Mouse (Mus musculus): ENCODE data around the gene Serpinf2. TPM values are rescaled to one million over a fixed set of nuclear protein-coding genes. Genes with fewer than 3 reads are reported as not detected.

The Serpinf2 gene
- total RNA-seq (2021), result 6.8 and 123 TPM in 2 replicates
- long read RNA-seq, experiment 1, transcript Serpinf2-201 (10 exons, 2,192 nt), result major isoform, 5 of 8 reads
- long read RNA-seq, experiment 1, partial matches to known transcripts, result 0 of 8 reads
- long read RNA-seq, experiment 1, other reads (novel, unspliced or antisense), result 3 of 8 reads
- long read RNA-seq, experiment 2, transcript Serpinf2-201 (10 exons, 2,192 nt), result major isoform, 145 of 189 reads
- long read RNA-seq, experiment 2, partial matches to known transcripts, result 10 of 189 reads
- long read RNA-seq, experiment 2, other reads (novel, unspliced or antisense), result 33 of 189 reads

DNA sequence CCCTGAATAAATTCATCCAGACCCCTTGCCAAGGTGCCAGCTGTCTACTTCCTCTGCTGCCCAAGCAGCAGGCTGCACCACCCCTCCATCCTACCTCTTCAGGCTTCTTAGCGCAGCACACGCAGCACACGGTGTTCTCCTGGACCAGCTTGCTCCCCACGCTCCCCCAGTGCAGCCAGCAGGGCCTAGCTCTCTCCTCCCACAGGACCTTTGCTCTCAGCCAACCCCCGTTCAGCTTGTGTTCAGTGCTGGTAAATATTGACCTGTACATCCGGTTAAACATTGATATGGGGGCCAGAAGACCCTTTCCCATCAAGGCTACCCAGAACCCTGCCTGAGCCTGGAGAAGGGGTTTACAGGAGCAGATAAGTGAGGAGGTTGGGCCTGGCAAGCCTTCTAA is at the start of gene Serpinf2:
TSS of gene Serpinf2 (minus strand) at position 229 of the 400 bp plus-strand sequence.
- no peak for DNase-seq

DNA sequence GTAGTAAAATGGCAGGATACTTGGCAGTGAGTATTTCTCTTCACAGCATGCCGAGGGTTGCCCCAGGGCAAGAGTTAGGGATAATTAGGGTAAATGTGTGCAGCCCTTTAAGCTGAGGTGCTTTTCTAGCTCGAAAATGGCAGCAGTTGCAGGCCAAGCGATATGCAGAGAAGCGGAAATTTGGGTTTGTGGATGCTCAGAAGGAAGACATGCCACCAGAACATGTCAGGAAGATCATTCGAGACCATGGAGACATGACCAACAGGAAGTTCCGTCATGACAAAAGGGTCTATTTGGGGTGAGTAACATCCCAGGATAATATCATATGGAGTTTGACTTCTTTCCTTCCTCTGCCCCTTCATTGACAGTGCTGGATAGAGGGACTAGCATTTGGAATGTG is 48.1 kb upstream of the Serpinf2 start:
- DNase-seq, result no peak

DNA sequence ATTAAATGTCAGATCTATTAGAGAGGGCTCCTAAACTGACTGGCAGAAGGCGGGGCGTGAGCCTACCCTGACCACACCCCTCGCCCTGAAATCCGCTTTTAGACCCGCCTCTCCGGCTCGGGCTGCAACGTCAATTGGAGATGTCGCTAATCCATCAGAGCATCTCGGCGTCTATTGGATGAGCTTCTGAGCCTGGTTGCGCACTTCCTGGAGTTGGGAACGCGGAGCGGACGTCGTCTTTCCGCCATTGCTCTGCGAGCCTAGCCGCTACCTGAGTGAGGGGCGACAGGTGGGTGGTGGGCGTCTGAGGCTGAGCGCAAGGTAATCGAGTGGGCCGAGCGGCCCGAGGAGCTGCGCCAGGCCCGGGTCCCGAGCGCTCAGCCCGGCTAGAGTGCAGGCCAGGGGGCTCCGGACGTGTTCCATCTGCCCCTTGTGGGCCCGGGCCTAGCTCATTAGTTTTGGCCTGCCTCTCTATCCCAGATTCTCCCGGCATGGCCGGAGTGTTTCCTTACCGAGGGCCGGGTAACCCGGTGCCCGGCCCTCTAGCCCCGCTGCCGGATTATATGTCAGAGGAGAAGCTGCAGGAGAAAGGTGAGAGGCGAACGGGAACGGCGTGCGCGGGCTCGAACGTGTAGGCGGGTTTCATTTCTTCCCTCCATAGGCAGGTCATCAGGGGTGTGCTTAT is 47.4 kb upstream of the Serpinf2 start, which contains the start of gene Prpf8:
TSS of gene Prpf8 (plus strand) at position 216 of the 685 bp plus-strand sequence.
- DNase-seq, result peak; percentile 97

DNA sequence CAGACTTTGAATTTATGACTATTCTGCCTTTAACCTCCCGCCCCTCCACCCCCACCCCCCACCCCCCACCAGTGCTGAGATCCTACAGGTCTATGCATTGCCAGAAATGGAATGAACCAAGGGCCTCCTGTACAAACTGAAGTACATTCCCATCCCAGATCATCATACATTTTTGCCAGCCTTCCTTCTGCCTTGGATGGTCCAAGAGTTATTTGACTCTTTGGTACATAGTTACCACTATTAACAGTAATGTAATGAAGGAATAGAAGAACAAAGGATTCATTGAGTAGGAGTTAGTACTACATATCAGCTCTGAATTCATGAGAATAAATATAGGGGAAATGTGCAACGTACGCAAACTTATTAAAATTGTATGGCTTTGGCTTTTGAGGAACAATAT is 46.8 kb upstream of the Serpinf2 start:
- DNase-seq, result no peak

DNA sequence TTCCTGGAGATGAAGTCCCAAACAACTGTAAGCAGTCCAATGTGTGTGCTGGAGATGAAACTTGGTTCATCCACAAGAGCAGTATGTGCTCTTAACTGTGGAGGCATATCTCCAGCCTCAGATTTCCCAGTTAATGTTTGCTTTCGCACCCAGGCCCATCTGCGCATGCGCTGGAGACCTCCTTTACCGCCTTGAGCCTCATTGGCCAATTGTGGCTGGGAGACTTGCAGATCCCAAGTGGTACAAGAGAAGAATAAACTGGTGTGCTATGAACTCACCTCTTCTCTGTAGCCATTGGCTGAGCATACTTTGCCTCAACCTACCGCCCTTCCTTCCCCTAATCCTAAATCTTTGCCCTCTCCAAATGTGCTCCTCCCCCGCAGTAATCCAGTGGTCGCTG is 34.0 kb upstream of the Serpinf2 start:
- DNase-seq, result no peak

DNA sequence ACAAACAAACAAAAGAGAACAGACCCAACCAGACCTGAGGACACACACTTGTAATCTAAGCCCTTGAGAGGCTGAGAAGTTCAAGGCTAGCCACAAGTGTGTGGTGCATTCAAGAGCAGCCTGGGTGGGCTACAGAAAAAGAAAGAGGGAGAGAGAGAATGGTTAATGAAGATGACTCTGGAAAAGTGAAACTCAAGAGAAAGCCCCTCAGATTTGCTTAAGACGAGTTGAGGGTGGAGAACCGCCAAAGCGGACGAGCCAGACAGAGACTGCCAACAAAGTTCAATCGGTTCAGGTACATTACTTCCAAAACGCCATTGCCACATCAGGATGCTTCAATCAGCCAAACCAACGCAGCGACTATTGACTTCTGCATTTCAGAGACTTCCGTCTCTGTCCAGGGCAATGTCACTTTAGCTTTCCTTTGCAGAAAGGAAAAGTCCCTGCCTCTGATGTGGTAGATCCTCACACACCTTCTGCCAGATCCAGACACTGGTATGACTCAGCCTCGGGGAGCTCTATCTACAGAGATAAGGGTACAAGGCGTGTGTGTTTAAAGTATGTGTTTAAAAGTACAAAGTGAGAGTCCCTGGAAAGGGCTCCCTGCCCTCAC is 33.2 kb upstream of the Serpinf2 start:
- no peak for DNase-seq

DNA sequence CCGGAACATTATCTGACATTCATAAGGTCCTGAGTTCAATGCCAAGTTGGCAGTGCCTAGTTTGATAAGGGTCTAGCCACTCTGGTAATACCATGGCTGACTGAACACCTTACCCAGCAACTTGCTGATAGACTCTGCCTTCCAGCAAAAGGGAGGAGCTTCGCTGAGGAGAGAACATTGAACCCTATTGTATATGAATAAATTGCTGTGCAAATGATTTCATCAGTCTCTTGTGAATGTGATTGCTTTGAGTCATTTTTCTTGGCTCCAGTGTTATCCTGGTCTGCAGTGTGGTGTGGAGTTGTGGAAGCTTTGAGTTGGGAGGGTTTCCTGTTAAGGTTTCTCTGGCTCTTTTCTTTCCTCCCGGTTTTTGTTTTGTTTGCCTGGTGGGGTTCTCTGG is 31.3 kb upstream of the Serpinf2 start:
- no peak for DNase-seq

DNA sequence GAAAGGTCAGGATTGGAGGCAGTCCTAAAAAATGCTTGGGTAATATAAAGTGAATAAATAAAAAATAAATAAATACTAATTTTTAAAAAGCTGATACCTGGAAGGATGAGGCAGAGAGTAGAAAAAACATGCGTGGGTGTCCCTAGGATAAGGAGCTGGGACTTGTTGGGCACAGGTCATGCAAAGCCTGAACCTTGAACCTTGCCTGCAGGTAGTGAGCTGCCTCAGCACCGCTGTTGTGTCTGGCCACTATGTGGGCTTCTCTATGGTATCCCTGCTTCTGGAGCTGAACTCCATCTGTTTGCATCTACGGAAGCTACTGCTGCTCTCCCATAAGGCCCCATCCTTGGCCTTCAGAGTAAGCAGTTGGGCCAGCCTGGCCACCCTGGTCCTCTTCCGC is 29.9 kb upstream of the Serpinf2 start:
- DNase-seq, result no peak

DNA sequence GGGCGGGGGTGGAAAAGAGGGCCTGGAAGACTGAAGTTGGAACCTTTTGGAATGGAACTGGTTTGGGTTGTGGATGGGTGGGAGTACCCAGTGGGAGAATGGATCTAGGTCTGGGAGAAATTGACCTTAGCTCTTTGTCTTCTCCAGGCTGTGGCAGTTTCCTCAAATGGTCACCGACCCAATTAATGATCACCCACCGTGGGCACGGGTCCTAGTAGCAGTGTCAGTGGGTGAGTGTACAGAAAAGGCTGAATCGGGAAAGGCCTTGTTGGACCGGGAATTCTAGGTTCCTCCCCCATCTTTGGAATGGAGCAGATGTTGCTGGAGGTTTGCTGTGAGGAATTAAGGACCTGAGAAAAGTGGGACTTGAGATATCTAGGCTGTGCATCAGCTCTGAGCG is 29.0 kb upstream of the Serpinf2 start:
- no peak for DNase-seq

DNA sequence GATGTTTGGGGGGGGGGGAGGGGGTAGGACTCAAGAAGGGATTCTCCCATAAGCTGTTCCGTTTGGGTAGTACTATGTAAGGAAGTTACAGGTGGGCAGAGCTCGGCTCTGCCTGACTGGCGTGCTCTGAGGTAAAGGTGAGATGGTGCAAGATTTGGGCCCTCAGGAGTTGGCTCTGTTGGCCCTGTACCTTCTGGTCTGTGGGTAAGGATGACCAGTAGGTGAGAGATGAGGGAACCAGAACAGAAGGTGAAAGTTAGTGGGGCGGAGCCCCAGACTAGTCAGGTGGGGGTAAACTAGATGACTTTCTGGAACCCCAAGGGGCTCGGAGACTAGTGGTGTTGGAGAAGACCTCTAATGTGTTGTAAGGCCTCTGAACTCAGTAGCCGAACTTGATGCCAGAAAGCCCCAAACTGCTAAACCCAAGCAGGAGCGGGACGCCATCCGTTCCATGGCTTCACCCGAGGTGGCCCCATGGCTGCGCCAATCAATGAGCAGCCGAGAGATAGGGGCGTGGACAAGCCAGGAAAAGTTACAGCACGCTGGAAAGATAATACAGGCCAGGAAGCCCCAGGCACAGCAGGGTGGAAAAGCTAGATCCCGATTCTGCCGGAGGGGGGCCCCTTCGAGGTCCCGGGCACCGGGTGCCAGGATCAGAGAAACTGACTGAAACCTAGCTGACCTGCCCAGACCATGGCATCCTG is 28.3 kb upstream of the Serpinf2 start:
- peak; percentile 91 for DNase-seq

DNA sequence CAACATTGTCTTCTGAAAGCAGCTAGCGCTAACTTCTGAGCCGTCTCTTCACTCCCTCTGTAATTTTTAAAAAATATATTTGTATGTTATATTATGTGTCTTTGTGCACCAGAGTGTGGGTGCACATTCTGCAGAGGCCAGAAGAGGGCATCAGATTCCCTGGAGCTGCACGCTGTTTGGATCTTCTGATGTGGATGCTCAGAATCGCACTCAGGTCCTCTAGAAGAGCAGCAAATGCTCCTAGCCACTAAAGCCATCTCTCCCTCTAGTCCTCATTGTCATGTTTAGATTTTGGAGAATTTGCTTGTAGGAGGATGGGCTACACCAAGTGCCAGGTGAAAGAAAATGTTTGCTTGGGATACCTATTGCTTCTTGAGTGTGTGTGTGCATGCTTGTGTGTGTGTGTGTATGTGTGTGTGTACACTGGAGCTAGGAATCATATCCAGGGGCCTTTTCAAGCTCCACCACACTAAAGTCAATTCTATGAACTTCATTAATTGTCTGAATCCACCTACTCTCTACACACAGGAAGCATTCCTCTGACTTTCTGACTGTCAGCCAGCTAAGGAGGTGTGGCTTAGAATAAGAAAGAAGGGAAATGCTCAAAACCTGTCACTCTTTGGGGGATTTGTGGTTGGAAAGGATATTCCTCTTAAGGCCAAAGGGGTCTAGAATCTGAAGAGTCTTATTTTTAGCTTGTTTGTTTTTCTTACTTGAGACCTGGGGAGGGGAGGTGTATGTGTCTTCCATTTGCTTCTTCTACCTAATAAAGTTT is 27.5 kb upstream of the Serpinf2 start:
- DNase-seq, result no peak

DNA sequence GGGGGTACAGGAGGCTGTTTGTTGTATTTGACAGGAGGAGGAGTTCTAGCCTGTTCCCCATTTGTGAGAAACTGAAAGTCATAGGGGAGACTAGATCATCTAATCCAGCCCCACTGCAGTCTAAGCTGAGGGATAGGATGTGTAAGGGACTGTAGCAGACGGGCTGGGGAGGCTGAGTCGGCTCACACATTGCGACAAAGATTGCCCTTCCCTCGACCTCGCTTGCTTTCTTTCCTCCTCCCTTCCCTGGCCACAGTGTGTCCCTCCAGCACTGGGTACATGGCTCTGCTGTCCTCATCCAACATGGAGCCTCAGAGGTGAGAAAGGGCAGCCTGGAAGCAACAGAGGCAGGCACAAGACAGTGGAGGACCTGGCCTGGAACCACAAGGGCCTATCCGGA is 25.7 kb upstream of the Serpinf2 start:
- DNase-seq, result no peak

DNA sequence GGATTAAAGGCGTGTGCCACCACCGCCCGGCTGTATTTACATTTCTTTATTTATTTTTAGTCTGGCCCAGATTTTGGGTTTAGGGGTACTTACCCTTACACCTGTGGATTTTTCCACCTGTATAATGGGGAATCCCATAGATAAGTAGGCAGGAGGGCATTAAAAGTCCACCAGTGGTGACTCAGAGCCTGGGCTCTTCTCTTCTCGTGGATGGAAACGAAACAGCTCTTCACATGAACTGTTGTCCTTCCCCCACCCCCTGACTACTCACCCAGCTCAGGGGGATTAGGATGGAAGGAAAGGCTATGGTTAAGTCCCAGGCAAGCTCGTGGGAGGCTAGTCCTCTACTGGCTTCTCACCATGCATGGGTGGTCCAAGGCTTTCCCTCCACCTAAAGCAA is 25.0 kb upstream of the Serpinf2 start:
- DNase-seq, result no peak

DNA sequence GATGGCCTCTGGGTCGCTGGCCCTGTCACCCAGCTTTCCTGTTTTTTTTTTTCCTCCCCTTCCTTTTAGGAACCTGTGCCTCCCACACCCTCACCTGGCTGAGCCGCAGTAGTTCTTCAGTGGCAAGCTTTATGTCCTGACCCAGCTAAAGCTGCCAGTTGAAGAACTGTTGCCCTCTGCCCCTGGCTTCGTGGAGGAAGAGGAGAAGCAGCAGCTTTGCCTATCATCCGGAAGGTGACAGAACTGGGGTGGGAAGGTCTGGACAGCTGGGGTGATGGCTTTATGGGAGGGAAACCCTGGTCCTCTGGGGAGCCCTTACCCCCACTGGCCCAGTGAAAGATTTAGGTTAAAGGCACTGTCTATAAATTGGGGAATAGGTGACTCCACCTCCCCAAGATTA is 24.2 kb upstream of the Serpinf2 start:
- no peak for DNase-seq

DNA sequence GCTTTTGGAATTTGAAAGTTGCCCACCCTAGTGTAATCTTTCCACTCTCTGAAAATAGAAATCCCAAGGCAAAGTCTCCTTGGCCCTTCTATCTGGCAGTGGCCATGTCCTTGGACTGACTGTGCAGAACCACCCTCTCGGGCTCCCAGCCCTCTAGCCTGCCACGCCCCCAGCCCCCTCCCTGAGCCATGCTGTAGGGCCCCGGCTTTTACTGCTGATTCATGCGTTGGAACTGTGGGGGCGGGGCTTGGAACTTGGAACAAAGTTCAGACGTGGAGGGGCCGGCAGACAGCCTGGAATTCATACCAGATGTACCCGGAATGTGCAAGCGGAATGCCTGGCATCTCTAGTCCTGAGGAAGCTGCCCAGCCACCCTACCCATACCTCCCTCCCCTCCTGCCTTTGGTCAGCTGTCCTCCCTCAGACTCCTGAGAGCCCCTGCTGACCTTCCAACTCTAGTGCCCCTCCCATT is 23.5 kb upstream of the Serpinf2 start:
- peak; percentile 98 for DNase-seq

DNA sequence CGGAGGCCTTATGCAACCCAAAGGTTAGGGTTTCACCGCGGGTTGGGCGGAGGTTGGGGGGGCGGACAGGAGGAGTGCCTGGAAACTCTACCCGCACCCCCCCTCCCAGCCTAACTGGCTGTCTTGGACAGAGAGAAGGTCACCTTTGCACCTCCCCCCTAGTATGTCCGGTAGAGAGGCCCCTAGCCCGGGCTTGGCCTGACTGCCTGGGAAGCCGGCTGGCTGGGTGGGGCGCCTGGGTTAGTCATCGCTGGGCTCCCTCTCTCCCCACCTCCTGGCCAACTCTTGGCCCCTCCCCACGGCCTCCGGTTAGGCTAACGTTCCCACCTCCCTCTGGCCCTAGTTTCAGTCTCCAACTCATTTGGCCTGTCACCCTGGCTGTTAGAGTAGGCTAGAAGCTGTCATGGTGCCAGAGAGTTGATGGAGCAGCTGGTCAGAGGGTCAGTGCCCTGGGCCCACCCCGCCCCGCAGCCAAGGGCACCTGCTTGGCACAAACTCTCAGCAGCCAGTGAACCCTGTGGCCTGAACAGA is 22.9 kb upstream of the Serpinf2 start:
- DNase-seq, result peak; percentile 95

DNA sequence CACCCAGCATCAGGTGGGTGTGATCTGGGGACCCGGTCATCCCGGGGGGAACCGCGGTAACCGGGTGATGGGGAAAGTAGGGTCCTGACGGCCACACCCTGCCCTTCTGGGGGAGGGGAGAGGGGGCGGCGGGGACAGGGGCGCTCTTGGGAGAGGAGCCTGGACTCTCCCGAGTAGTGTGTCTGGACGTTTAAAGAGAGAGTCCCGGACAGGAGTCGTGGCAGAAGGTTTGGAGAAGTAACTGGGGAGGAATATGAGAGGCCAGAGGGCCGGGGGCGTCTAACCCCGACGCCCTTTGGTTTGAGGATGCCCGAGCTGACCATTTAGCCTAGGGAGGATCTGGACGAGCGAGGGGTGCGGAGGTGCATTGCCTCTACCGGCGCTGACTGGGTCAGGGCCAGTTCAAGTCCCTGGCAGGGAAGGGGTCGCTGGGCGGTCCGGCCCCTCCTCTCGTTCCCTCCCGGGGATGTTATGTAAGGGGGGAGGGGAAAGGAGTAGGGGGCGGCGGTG is 22.4 kb upstream of the Serpinf2 start:
- DNase-seq, result no peak

DNA sequence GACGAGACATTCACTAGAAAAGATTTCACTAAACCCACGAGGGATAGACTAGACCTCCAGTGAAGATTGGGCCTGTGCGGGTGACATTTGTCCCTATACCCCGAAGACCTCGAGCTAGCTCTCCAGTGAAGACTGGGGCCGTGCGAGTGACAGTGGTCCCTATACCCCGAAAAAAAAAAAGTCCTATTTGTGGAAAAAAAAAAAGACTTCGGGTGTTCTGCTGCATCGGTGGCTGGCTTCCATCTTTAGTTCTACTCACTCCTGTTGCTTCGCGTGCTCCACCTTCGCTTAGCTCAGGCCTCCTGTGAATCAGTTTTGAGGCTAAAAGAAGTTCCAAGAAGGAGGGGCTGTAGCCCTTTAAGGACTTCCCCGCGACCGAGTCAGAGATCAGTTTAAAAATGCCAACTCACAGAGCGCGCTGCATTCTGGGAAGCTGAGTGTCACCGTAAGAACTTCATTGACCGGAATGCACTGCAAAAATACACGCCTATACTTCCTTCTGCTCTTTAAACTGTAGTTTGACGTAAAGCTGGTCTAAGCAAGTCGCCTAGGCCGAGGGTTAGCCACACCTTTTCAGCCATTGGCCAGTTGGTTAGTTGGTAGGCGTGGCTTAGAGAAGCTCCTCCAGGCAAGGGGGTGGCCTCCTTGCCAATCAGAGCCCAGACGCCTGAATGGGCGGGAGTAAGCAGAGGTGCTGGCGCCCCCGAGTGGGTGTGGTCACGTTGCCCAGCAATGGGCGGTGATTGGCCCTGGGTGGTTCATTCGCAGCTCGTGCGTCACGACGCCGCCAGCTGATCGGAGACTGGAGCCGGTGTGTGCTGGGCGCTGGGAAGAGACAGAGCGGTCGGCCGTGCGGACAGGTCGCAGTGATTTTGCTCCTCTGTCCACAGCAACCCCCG is 21.7 kb upstream of the Serpinf2 start, which contains the start of gene Tlcd2:
TSS of gene Tlcd2 (plus strand) at position 872 of the 899 bp plus-strand sequence.
- DNase-seq, result peak; percentile 100

DNA sequence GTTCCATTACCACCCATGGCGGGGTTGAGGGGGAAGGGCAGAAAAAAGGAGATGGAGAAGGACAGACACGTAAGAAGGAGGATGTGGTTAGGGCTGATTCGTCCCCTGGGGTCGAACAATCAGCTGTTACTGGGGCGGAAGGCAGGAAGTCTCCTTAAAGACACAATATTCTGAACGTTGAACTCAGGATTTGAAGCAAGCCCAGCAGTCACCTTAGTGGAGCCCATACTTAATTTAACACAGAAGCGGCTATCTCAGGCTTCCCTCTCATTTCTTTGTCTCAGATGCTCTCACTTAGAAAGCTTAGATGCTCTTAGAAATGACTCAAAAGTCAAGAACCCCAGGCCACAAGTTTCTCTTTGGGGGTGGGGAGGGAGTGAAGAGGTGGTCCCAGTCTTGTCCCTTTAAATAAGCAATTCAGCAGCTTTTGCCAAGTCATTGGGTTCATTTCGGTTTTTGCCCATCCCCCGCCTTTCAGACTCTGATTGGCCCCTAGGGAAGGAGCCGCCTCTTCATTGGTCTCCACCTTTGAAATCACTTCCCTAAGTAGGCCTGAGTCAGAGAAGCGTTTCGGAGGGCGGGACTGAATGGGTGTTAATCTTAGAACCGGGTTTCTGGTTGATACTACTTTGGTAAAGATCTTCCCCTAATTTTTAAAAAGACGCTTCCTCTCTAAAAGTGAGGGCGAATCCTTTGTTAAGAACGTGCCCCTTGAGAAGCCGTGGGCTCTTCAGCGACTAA is 20.9 kb upstream of the Serpinf2 start:
- DNase-seq, result peak; percentile 94

DNA sequence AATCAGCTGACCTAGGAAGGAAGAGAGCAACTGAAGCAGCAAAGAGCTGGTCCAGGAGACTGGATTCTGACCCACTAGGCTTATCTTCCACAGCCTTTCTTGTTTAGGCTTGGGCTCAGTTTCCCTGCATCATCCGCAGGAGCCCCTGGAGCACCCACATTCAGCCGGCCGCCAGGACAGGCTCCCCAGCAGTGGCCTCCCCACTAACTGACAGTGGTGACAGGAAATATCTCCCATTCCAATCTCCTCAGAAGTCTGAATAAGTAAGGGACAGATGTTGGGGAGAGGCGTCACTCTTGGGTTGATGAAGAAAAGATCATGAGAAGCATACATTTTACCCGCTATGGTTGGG is 20.3 kb upstream of the Serpinf2 start:
- DNase-seq, result no peak
